Mouse (Mus musculus) hindbrain, embryonic 10.5 days (tissue): ENCODE results near the gene Gng7. TPM values are rescaled to one million over a fixed set of nuclear protein-coding genes. Genes with fewer than 3 reads are reported as not detected.

Experiments
- DNase-seq: peaks from one replicate; pipeline ENCODE4 v3.0.0-alpha.2; 2017; ENCODE audit warnings: low spot score
- H3K27ac ChIP-seq: fragments of 300-500 bp; sonication (generic); 2 replicates; pipeline ENCODE4 v1.5.1; 2016; ENCODE audit warnings: mild to moderate bottlenecking, moderate library complexity
- H3K27me3 ChIP-seq: fragments of 300-500 bp; sonication (generic); 2 replicates; pipeline ENCODE4 v1.6.1; 2016; ENCODE audit warnings: mild to moderate bottlenecking; ENCODE audit not compliant: poor library complexity, insufficient read depth, severe bottlenecking
- H3K36me3 ChIP-seq: fragments of 300-500 bp; sonication (generic); 2 replicates; pipeline ENCODE4 v1.6.1; 2016; ENCODE audit warnings: mild to moderate bottlenecking, moderate library complexity
- H3K4me1 ChIP-seq: fragments of 300-500 bp; sonication (generic); replicated peaks from 2 replicates; pipeline ENCODE4 v1.6.1; 2016; ENCODE audit warnings: mild to moderate bottlenecking
- H3K4me3 ChIP-seq: fragments of 300-500 bp; sonication (generic); 2 replicates; pipeline ENCODE4 v1.5.1; 2016; ENCODE audit warnings: mild to moderate bottlenecking, moderate library complexity
- H3K9me3 ChIP-seq: fragments of 300-500 bp; sonication (generic); 2 replicates; pipeline ENCODE4 v1.6.1; 2016; ENCODE audit warnings: mild to moderate bottlenecking, moderate library complexity
- WGBS: fragments of 180-500 bp; shearing (Covaris S2); methylation state at CpG from one replicate; pipeline ENCODE4 v1.1.7; 2016; 5-methylcytosine and 5-hydroxymethylcytosine counted together
- polyA plus RNA-seq: library from polyadenylated mRNA; unstranded; fragments of >200 nt; fragmentation: Nextera tagmentation; extraction: Ambion mirVana; gene quantifications from 2 replicates; pipeline ENCODE4 v1.2.1, GENCODE M21; 2016

Gng7 gene
- polyA plus RNA-seq, 1 experiment from 2014 or later: 8.6 TPM

DNA sequence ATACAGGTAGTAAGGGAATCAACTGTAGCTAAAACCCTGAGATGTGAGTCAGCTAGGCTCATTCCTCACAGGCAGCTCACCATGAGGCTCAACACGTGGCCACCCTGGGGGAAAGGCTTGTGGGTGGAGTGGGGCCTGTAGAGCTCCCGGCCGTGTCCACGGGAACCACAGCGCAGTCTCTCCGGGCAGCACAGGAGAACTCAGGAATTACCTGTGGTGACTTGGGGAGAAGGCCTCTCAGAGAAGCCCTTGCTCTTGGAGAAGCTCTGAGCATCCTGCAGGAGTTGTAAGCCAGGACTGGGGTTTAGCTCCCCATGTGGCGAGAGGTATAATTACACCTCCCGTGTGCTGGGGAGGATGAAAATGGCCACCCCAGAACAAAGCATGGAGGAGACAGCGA lies 59.2 kb downstream of the Gng7 start:
- Histone ChIP-seq H3K4me1 (peaks cover 28% of the 10 kb centered on the region), H3K4me3 (no peak overlapping the region), H3K27me3 (peaks cover 5% of the 10 kb centered on the region; the same call in 1 of the 2 replicates), H3K27ac (peak overlapping the region; percentile 81), H3K9me3 (no peaks in the 10 kb centered on the region), H3K36me3 (no peaks in the 10 kb centered on the region)
- WGBS: 29% methylated on average over 9 of the region's 9 CpGs
- peak; percentile 72 for DNase-seq

- no peaks in the 10 kb centered on the region for H3K36me3 ChIP-seq
- H3K27ac ChIP-seq: 0 out of 2 replicates have a peak overlapping the region, but pooled peaks have one; percentile 16
- H3K9me3 ChIP-seq: no peaks in the 10 kb centered on the region
- no peak overlapping the region for H3K4me3 ChIP-seq
- DNase-seq: no peak
- peaks cover 5% of the 10 kb centered on the region; the same call in 1 of the 2 replicates for H3K27me3 ChIP-seq
- 71% methylated on average over 6 of the region's 6 CpGs for WGBS
- peaks cover 29% of the 10 kb centered on the region for H3K4me1 ChIP-seq
These were observed 59.9 kb downstream of the Gng7 start for GRCm38 (mm10) chr10:80954843-80955242.

- Histone ChIP-seq H3K9me3 (no peaks in the 10 kb centered on the region), H3K36me3 (no peaks in the 10 kb centered on the region), H3K27ac (0 out of 2 replicates have a peak overlapping the region, but pooled peaks have one; percentile 16), H3K4me1 (peaks cover 31% of the 10 kb centered on the region), H3K4me3 (no peak overlapping the region), H3K27me3 (peaks cover 5% of the 10 kb centered on the region; the same call in 1 of the 2 replicates)
- DNase-seq: no peak
- 86% methylated on average over 13 of the region's 13 CpGs for WGBS
These were observed 60.3 kb downstream of the Gng7 start for GRCm38 (mm10) chr10:80954415-80954814.

- Histone ChIP-seq H3K27me3 (peaks cover 5% of the 10 kb centered on the region; the same call in 1 of the 2 replicates), H3K9me3 (no peaks in the 10 kb centered on the region), H3K36me3 (no peaks in the 10 kb centered on the region), H3K27ac (no peak overlapping the region), H3K4me3 (no peak overlapping the region), H3K4me1 (peaks cover 50% of the 10 kb centered on the region)
- 72% methylated on average over 15 of the region's 15 CpGs for WGBS
- DNase-seq: no peak
These were observed 62.3 kb downstream of the Gng7 start for GRCm38 (mm10) chr10:80952449-80952848.

- H3K27ac ChIP-seq: no peak overlapping the region
- 79% methylated on average over 10 of the region's 10 CpGs for WGBS
- no peaks in the 10 kb centered on the region for H3K9me3 ChIP-seq
- DNase-seq: no peak
- H3K27me3 ChIP-seq: peaks cover 5% of the 10 kb centered on the region; the same call in 1 of the 2 replicates
- H3K4me1 ChIP-seq: peaks cover 55% of the 10 kb centered on the region
- no peaks in the 10 kb centered on the region for H3K36me3 ChIP-seq
- H3K4me3 ChIP-seq: no peak overlapping the region
These were observed 62.9 kb downstream of the Gng7 start for GRCm38 (mm10) chr10:80951761-80952390.

- no peak for DNase-seq
- peaks cover 49% of the 10 kb centered on the region for H3K4me1 ChIP-seq
- no peak overlapping the region for H3K27ac ChIP-seq
- H3K4me3 ChIP-seq: no peak overlapping the region
- H3K9me3 ChIP-seq: no peaks in the 10 kb centered on the region
- WGBS: 35% methylated on average over 5 of the region's 5 CpGs
- H3K36me3 ChIP-seq: no peaks in the 10 kb centered on the region
- H3K27me3 ChIP-seq: peaks cover 5% of the 10 kb centered on the region; the same call in 1 of the 2 replicates
These were observed 64.4 kb downstream of the Gng7 start for GRCm38 (mm10) chr10:80950314-80950713.

DNA sequence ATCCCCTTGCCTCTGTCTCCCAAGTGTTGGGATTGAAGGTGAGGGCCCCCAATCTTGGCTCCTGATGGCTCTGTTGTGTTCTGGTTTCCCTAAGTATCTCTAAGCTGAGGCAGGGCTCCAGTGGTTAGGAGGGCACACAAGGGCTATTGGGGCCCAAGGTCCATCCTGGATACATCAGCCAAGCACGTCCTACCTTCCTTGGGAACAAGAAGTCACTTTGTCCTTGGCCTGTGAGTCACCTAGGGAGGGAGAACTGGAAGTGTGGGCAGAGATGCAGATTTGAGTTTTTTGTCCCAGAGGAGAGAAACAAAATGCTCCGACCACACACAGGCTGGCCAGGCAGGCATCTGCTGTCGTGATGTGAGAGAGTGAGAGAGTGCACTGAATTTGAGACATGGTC lies 65.7 kb downstream of the Gng7 start:
- H3K9me3 ChIP-seq: no peaks in the 10 kb centered on the region
- H3K36me3 ChIP-seq: no peaks in the 10 kb centered on the region
- no peak for DNase-seq
- no peak overlapping the region for H3K4me3 ChIP-seq
- H3K27me3 ChIP-seq: peaks cover 5% of the 10 kb centered on the region; the same call in 1 of the 2 replicates
- 73% methylated on average over 3 of the region's 3 CpGs for WGBS
- H3K4me1 ChIP-seq: peaks cover 39% of the 10 kb centered on the region
- peak overlapping the region; percentile 25; the same call in 1 of the 2 replicates for H3K27ac ChIP-seq

DNA sequence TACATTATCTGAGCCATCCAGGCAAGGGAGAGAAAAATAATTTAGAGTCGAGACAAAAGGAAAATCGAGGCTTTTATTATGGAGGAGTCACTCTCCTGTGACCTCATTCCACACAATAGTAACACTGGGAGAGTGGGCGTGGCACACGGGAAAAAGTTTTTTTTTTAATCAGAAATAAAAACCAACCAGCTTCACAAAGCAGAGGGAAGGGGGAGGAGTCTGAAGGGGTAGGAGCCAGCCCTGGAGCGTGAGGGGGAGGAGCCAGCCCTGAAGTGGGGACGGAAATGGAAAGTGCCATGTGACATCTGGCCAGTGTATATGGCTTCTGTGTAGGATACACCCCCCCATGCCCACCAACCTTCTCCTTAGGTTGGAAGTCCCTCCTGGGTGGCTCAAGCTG lies 66.2 kb downstream of the Gng7 start:
- Histone ChIP-seq H3K9me3 (no peaks in the 10 kb centered on the region), H3K4me1 (peaks cover 39% of the 10 kb centered on the region), H3K27me3 (peaks cover 5% of the 10 kb centered on the region; the same call in 1 of the 2 replicates), H3K36me3 (no peaks in the 10 kb centered on the region), H3K27ac (peak overlapping the region; percentile 25; the same call in 1 of the 2 replicates), H3K4me3 (no peak overlapping the region)
- 40% methylated on average over 6 of the region's 6 CpGs for WGBS
- DNase-seq: no peak

- Histone ChIP-seq H3K27me3 (peaks cover 5% of the 10 kb centered on the region; the same call in 1 of the 2 replicates), H3K36me3 (no peaks in the 10 kb centered on the region), H3K4me3 (no peak overlapping the region), H3K4me1 (peaks cover 41% of the 10 kb centered on the region), H3K27ac (no peak overlapping the region), H3K9me3 (no peaks in the 10 kb centered on the region)
- WGBS: 71% methylated on average over 2 of the region's 2 CpGs
- DNase-seq: no peak
These were observed 66.9 kb downstream of the Gng7 start for GRCm38 (mm10) chr10:80947802-80948201.

DNA sequence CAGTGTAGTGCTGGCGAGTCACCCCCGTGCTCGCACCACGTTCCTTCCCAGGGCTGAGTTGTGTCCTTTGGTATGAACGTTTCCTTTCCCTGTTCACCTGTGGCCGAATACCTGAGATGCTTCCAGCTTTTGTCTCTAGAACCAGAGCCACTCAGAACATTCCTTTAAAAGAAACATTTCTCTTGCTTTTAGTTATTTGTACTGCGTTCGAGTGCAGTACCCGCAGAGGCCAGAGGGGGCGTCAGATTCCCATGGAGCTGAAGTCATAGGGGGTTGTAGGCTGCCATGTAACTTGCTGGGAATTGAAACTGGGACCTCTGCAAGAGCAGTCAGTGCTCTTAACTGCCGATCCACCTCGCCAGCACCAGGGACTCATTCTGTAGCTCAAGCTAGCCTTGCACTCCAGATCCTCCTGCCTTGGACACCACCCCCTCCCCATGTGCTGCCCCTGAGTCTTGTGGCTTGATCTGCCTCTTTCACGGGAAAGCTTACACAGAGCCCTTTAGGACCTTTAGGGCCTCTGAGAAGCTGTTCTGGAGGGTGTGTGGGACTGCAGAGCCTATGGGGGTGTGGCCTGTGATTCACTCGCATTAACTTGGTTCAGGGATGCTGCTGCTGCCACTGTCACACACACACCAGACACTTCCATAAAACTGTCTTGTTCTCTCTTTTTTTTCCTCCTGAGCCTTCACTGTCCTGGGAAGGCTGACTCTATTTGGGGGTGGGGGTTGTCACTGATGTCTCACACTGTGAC lies 67.9 kb downstream of the Gng7 start:
- 60% methylated on average over 14 of the region's 14 CpGs for WGBS

DNA sequence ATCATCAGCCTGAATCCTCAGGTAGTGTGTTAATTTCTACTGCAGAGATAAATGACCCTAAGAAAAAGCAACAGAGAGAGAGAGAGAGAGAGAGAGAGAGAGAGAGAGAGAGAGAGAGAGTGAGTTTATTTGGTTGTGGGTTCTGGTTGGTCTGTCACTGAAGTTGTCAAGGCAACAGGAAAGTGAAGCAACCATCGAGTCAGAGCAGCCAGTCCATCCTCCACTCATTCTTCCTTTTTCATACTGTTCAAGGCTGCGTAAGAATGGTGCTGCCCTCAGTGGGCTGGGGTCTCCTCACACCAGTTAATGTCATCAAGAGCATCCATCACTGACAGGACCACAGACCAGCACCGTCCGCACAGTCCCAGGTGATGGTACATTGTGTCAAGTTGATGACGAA lies 70.5 kb downstream of the Gng7 start:
- no peaks in the 10 kb centered on the region for H3K9me3 ChIP-seq
- 87% methylated on average over 5 of the region's 5 CpGs for WGBS
- peaks cover 48% of the 10 kb centered on the region for H3K4me1 ChIP-seq
- no peak overlapping the region for H3K4me3 ChIP-seq
- DNase-seq: no peak
- no peak overlapping the region for H3K27ac ChIP-seq
- peaks cover 24% of the 10 kb centered on the region for H3K27me3 ChIP-seq
- H3K36me3 ChIP-seq: no peaks in the 10 kb centered on the region

More for the DNA sequence above, 67.9 kb downstream of the Gng7 start:
- Histone ChIP-seq H3K9me3 (no peaks in the 10 kb centered on the region), H3K36me3 (no peaks in the 10 kb centered on the region), H3K4me3 (no peak overlapping the region), H3K4me1 (peaks cover 42% of the 10 kb centered on the region), H3K27me3 (peaks cover 8% of the 10 kb centered on the region; the same call in 1 of the 2 replicates), H3K27ac (no peak overlapping the region)
- peak; percentile 28 for DNase-seq

DNA sequence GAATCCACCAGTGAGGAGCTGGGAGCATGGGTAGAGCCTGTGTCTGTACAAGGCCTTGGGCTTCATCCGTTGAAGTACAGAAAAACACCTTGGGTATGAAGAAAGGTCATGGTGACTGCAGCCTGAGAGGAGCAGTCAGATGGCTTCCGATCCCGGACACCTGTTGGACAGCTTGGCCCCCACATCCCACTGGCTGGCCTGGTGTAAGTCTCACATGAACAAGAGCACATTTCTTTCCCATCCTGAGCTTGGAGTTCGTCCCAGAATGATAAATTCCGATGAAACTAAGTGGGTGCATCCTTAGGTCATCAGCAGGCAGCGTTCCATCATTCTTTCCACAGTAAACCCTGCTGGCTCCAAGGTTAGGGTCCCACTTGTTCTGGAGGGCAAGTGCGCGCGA lies 71.0 kb downstream of the Gng7 start:
- no peak for DNase-seq
- H3K27me3 ChIP-seq: peaks cover 30% of the 10 kb centered on the region
- H3K4me3 ChIP-seq: no peak overlapping the region
- no peaks in the 10 kb centered on the region for H3K9me3 ChIP-seq
- WGBS: 87% methylated on average over 9 of the region's 9 CpGs
- no peak overlapping the region for H3K27ac ChIP-seq
- H3K36me3 ChIP-seq: no peaks in the 10 kb centered on the region
- H3K4me1 ChIP-seq: peaks cover 48% of the 10 kb centered on the region

GRCm38 (mm10) chr10:80942919-80943318 lies 71.8 kb downstream of the Gng7 start:
- peaks cover 38% of the 10 kb centered on the region for H3K27me3 ChIP-seq
- H3K9me3 ChIP-seq: no peaks in the 10 kb centered on the region
- H3K36me3 ChIP-seq: no peaks in the 10 kb centered on the region
- 58% methylated on average over 8 of the region's 8 CpGs for WGBS
- peak overlapping the region; percentile 50; the same call in 1 of the 2 replicates for H3K27ac ChIP-seq
- DNase-seq: no peak
- H3K4me3 ChIP-seq: no peak overlapping the region
- peaks cover 48% of the 10 kb centered on the region for H3K4me1 ChIP-seq
